Mouse (Mus musculus) testis, adult 2 months (tissue): ENCODE measurements around the gene Cfap161. TPM values are rescaled to one million over a fixed set of nuclear protein-coding genes. Genes with fewer than 3 reads are reported as not detected.

Experiments
- H3K27ac ChIP-seq: fragments of 200-500 bp; 2 replicates; pipeline ENCODE4 v1.5.1; 2012; ENCODE audit warnings: low read depth, low read length; ENCODE audit not compliant: control insufficient read depth, insufficient read depth
- H3K27me3 ChIP-seq: fragments of 200-500 bp; 2 replicates; pipeline ENCODE4 v1.6.1; 2012; ENCODE audit warnings: mild to moderate bottlenecking, low read length, moderate library complexity; ENCODE audit not compliant: control insufficient read depth, insufficient read depth
- H3K36me3 ChIP-seq: fragments of 200-500 bp; 2 replicates; pipeline ENCODE4 v1.6.1; 2012; ENCODE audit warnings: mild to moderate bottlenecking, low read length; ENCODE audit not compliant: control insufficient read depth, insufficient read depth
- H3K4me1 ChIP-seq: fragments of 200-500 bp; 2 replicates; pipeline ENCODE4 v1.6.1; 2012; ENCODE audit warnings: low read length; ENCODE audit not compliant: control insufficient read depth, insufficient read depth
- H3K4me3 ChIP-seq: fragments of 200-500 bp; 2 replicates; pipeline ENCODE4 v1.5.1; 2012; ENCODE audit warnings: low read depth, mild to moderate bottlenecking, low read length, moderate library complexity, mixed read lengths; ENCODE audit not compliant: control insufficient read depth
- CTCF ChIP-seq: fragments of 200-500 bp; IDR thresholded peaks from 2 replicates; pipeline ENCODE4 v1.5.1; 2012; ENCODE audit warnings: low read depth, mild to moderate bottlenecking, inconsistent platforms, low read length, moderate library complexity; ENCODE audit not compliant: control insufficient read depth, insufficient read depth, insufficient replicate concordance
- POLR2A ChIP-seq: fragments of 200-500 bp; IDR thresholded peaks from 2 replicates; pipeline ENCODE4 v1.6.1; 2012; ENCODE audit warnings: low read depth, mild to moderate bottlenecking, inconsistent platforms, low read length, moderate library complexity; ENCODE audit not compliant: control insufficient read depth
- polyA plus RNA-seq: library from polyadenylated mRNA; depleted of rRNA; stranded (reverse); fragments of >200 nt; gene quantifications from 2 replicates; pipeline ENCODE4 v1.2.3, GENCODE M21; 2012

Cfap161 gene
- polyA plus RNA-seq, 1 experiment, result 59.4 TPM

- TF ChIP-seq POLR2A (no peak), CTCF (no peak)
- no peaks in the 10 kb centered on the region for H3K36me3 ChIP-seq
- no peak overlapping the region for H3K27ac ChIP-seq
- H3K27me3 ChIP-seq, result no peaks in the 10 kb centered on the region
- H3K4me1 ChIP-seq, result no peaks in the 10 kb centered on the region
- H3K4me3 ChIP-seq, result no peak overlapping the region
Observed at GRCm38 (mm10) chr7:83821951-83822350, 27.3 kb upstream of the Cfap161 start.

GRCm38 (mm10) chr7:83816886-83817285 is 22.2 kb upstream of the Cfap161 start:
- H3K36me3 ChIP-seq, result no peaks in the 10 kb centered on the region
- no peak overlapping the region for H3K4me3 ChIP-seq
- H3K4me1 ChIP-seq, result peaks cover 2% of the 10 kb centered on the region; the same call in 1 of the 2 replicates
- no peak overlapping the region for H3K27ac ChIP-seq
- no peaks in the 10 kb centered on the region for H3K27me3 ChIP-seq
- TF ChIP-seq CTCF, result no peak
- no peak for TF ChIP-seq POLR2A

GRCm38 (mm10) chr7:83815646-83816045 is 21.0 kb upstream of the Cfap161 start:
- Histone ChIP-seq H3K27me3 (no peaks in the 10 kb centered on the region), H3K4me1 (peaks cover 2% of the 10 kb centered on the region; the same call in 1 of the 2 replicates), H3K36me3 (no peaks in the 10 kb centered on the region), H3K4me3 (no peak overlapping the region), H3K27ac (no peak overlapping the region)
- no peak for TF ChIP-seq POLR2A
- TF ChIP-seq CTCF, result no peak

- Histone ChIP-seq H3K27ac (peak overlapping the region; percentile 76), H3K36me3 (no peaks in the 10 kb centered on the region), H3K27me3 (no peaks in the 10 kb centered on the region), H3K4me1 (peaks cover 7% of the 10 kb centered on the region), H3K4me3 (no peak overlapping the region)
- no peak for TF ChIP-seq CTCF
- TF ChIP-seq POLR2A, result no peak
Observed at GRCm38 (mm10) chr7:83813993-83814392, 19.3 kb upstream of the Cfap161 start.

- Histone ChIP-seq H3K27ac (no peak overlapping the region; the same call in 1 of the 2 replicates), H3K36me3 (no peaks in the 10 kb centered on the region), H3K4me1 (peaks cover 7% of the 10 kb centered on the region), H3K27me3 (no peaks in the 10 kb centered on the region), H3K4me3 (no peak overlapping the region)
- TF ChIP-seq CTCF, result no peak
- no peak for TF ChIP-seq POLR2A
Observed at GRCm38 (mm10) chr7:83813465-83813864, 18.8 kb upstream of the Cfap161 start.

GRCm38 (mm10) chr7:83813016-83813415 is 18.3 kb upstream of the Cfap161 start:
- H3K4me3 ChIP-seq, result no peak overlapping the region
- no peaks in the 10 kb centered on the region for H3K36me3 ChIP-seq
- no peak overlapping the region; the same call in 1 of the 2 replicates for H3K27ac ChIP-seq
- TF ChIP-seq CTCF (no peak), POLR2A (no peak)
- peaks cover 7% of the 10 kb centered on the region for H3K4me1 ChIP-seq
- H3K27me3 ChIP-seq, result no peaks in the 10 kb centered on the region

- peaks cover 7% of the 10 kb centered on the region for H3K4me1 ChIP-seq
- TF ChIP-seq POLR2A, result no peak
- no peak for TF ChIP-seq CTCF
- H3K36me3 ChIP-seq, result no peaks in the 10 kb centered on the region
- no peak overlapping the region for H3K27ac ChIP-seq
- H3K27me3 ChIP-seq, result no peaks in the 10 kb centered on the region
- no peak overlapping the region for H3K4me3 ChIP-seq
Observed at GRCm38 (mm10) chr7:83812581-83812980, 17.9 kb upstream of the Cfap161 start.

- Histone ChIP-seq H3K27ac (no peak overlapping the region), H3K4me3 (no peak overlapping the region), H3K4me1 (peaks cover 7% of the 10 kb centered on the region), H3K27me3 (no peaks in the 10 kb centered on the region), H3K36me3 (no peaks in the 10 kb centered on the region)
- TF ChIP-seq POLR2A, result no peak
- TF ChIP-seq CTCF, result no peak
Observed at GRCm38 (mm10) chr7:83811916-83812315, 17.2 kb upstream of the Cfap161 start.
